Mouse (Mus musculus) adrenal gland (tissue): ENCODE results near the gene Sec14l5.
"Not testable (repeated sequence)": the region's sequence is repeated elsewhere in the genome, so short reads cannot be mapped to it uniquely, and the experiment has no call there.

Experiments used
- intact Hi-C: fragments of 180-260 bp; cut with DNase I; formaldehyde crosslinking; loops from one replicate; pipeline ENCODE4 v1.15.1; 2025
- microRNA-seq, 2 experiments: library from miRNA; unstranded; fragments of <30 nt; microRNA quantifications; one replicate each; pipeline ENCODE4; 2019

Sec14l5 gene

GRCm38 (mm10) chr16:5212150-5212549 is 65.2 kb downstream of the Sec14l5 start:
- intact Hi-C loops = no loop called here

GRCm38 (mm10) chr16:5214126-5214525 is 67.2 kb downstream of the Sec14l5 start:
- intact Hi-C loops = no loop called here

GRCm38 (mm10) chr16:5216686-5217085 is 69.8 kb downstream of the Sec14l5 start:
- intact Hi-C loops = no loop called here

- intact Hi-C loops = no loop called here
Measured at GRCm38 (mm10) chr16:5217341-5218133, 70.6 kb downstream of the Sec14l5 start.

GRCm38 (mm10) chr16:5221403-5221802 is 74.5 kb downstream of the Sec14l5 start:
- intact Hi-C loops = no loop called here

GRCm38 (mm10) chr16:5222140-5222539 is 75.2 kb downstream of the Sec14l5 start, which contains the start of gene AU021092:
Gene AU021092, minus strand, starts transcription at chr16:5222299.
- intact Hi-C loops = no loop called here

GRCm38 (mm10) chr16:5226534-5226933 is 79.6 kb downstream of the Sec14l5 start:
- intact Hi-C loops = not testable (repeated sequence)

GRCm38 (mm10) chr16:5227501-5227900 is 80.6 kb downstream of the Sec14l5 start:
- intact Hi-C loops = not testable (repeated sequence)

- intact Hi-C loops = not testable (repeated sequence)
Measured at GRCm38 (mm10) chr16:5228103-5228502, 81.2 kb downstream of the Sec14l5 start.

GRCm38 (mm10) chr16:5232982-5233381 is 86.1 kb downstream of the Sec14l5 start:
- intact Hi-C loops = no loop called here

- intact Hi-C loops = no loop called here
Measured at GRCm38 (mm10) chr16:5233418-5234313, 86.8 kb downstream of the Sec14l5 start, which contains the start of gene Alg1. Gene Alg1, plus strand, starts transcription at chr16:5233621.

Small RNA genes within 50 kb of the gene (microRNA-seq; reads per million reads assigned to microRNA genes)
- gene Gm23689 = 0 reads per million in 2 experiments
- 0 reads per million in 2 experiments for gene Gm26095
- gene Mir6364 = 0 reads per million in 2 experiments
